Mouse (Mus musculus) thymus, postnatal 14 days (tissue): ENCODE data around the gene Ppp3cb.
"Not testable (repeated sequence)": the region's sequence is repeated elsewhere in the genome, so short reads cannot be mapped to it uniquely, and the experiment has no call there.

Source experiments
- DNase-seq: peaks from one replicate; pipeline ENCODE4 v3.0.0; 2021

Gene Ppp3cb

GRCm38 (mm10) chr14:20546415-20546814, at the start of gene Ppp3cb:
Gene Ppp3cb (minus strand): TSS chr14:20546573.
- DNase-seq, result peak; percentile 87

GRCm38 (mm10) chr14:20595781-20596180, 49.4 kb upstream of the Ppp3cb start:
- DNase-seq, result no peak

GRCm38 (mm10) chr14:20587458-20587857, 41.1 kb upstream of the Ppp3cb start:
- DNase-seq, result no peak

GRCm38 (mm10) chr14:20578822-20579407, 32.5 kb upstream of the Ppp3cb start:
- DNase-seq, result no peak

- DNase-seq, result peak; percentile 75
These were observed 29.8 kb upstream of the Ppp3cb start for GRCm38 (mm10) chr14:20576179-20576578.

- not testable (repeated sequence) for DNase-seq
These were observed 26.8 kb upstream of the Ppp3cb start for GRCm38 (mm10) chr14:20573196-20573595.

GRCm38 (mm10) chr14:20565256-20566021, 19.1 kb upstream of the Ppp3cb start:
- no peak for DNase-seq

- peak; percentile 53 for DNase-seq
These were observed 18.3 kb upstream of the Ppp3cb start for GRCm38 (mm10) chr14:20564692-20565091.

- no peak for DNase-seq
These were observed 15.5 kb upstream of the Ppp3cb start for GRCm38 (mm10) chr14:20561897-20562296.

GRCm38 (mm10) chr14:20550136-20550535, 3.8 kb upstream of the Ppp3cb start:
- no peak for DNase-seq

- peak; percentile 91 for DNase-seq
These were observed 643 bp downstream of the Ppp3cb start for GRCm38 (mm10) chr14:20545529-20546331.

GRCm38 (mm10) chr14:20544467-20545411, 1.6 kb downstream of the Ppp3cb start:
- DNase-seq, result peak; percentile 7

GRCm38 (mm10) chr14:20529643-20530042, 16.7 kb downstream of the Ppp3cb start:
- DNase-seq, result no peak

GRCm38 (mm10) chr14:20520179-20520578, 26.2 kb downstream of the Ppp3cb start:
- no peak for DNase-seq

GRCm38 (mm10) chr14:20508424-20508823, 37.9 kb downstream of the Ppp3cb start:
- no peak for DNase-seq

- DNase-seq, result no peak
These were observed 43.4 kb downstream of the Ppp3cb start for GRCm38 (mm10) chr14:20502966-20503365.

GRCm38 (mm10) chr14:20499982-20500381, 46.4 kb downstream of the Ppp3cb start:
- no peak for DNase-seq

- no peak for DNase-seq
These were observed 49.8 kb downstream of the Ppp3cb start, which contains the start of gene Mss51 for GRCm38 (mm10) chr14:20496603-20497002. Gene Mss51 (minus strand): TSS chr14:20496901.

- no peak for DNase-seq
These were observed 60.3 kb downstream of the Ppp3cb start for GRCm38 (mm10) chr14:20486031-20486430.

- no peak for DNase-seq
These were observed 64.2 kb downstream of the Ppp3cb start for GRCm38 (mm10) chr14:20482051-20482751.

GRCm38 (mm10) chr14:20481211-20481610, 65.2 kb downstream of the Ppp3cb start:
- peak; percentile 25 for DNase-seq

- no peak for DNase-seq
These were observed 66.2 kb downstream of the Ppp3cb start for GRCm38 (mm10) chr14:20480195-20480579.
